Mouse (Mus musculus): ENCODE measurements around the gene Ifna9.
"Not testable (repeated sequence)": the region's sequence is repeated elsewhere in the genome, so short reads cannot be mapped to it uniquely, and the experiment has no call there.

Ifna9 gene

GRCm38 (mm10) chr4:88592285-88592684 lies at the start of gene Ifna9:
Gene Ifna9 (minus strand): TSS chr4:88592385.
- no peak for DNase-seq

- peak; percentile 92 to 99 for DNase-seq
Measured at GRCm38 (mm10) chr4:88641077-88641831, 49.1 kb upstream of the Ifna9 start.

GRCm38 (mm10) chr4:88640704-88641076 lies 48.5 kb upstream of the Ifna9 start:
- DNase-seq, result no peak

GRCm38 (mm10) chr4:88634311-88634710 lies 42.1 kb upstream of the Ifna9 start, which contains the start of gene C87499:
Gene C87499 (minus strand): TSS chr4:88634411.
- no peak for DNase-seq

- no peak for DNase-seq
Measured at GRCm38 (mm10) chr4:88603276-88603675, 11.1 kb upstream of the Ifna9 start, which contains the start of gene Ifna12. Gene Ifna12 (minus strand): TSS chr4:88603376.

- DNase-seq, result no peak
Measured at GRCm38 (mm10) chr4:88571698-88572097, 20.5 kb downstream of the Ifna9 start, which contains the start of gene Ifna14. Gene Ifna14 (minus strand): TSS chr4:88571798.

- DNase-seq, result no peak
Measured at GRCm38 (mm10) chr4:88561791-88562190, 30.4 kb downstream of the Ifna9 start.

- not testable (repeated sequence) for DNase-seq
Measured at GRCm38 (mm10) chr4:88558145-88558544, 34.0 kb downstream of the Ifna9 start, which contains the start of gene Ifna15. Gene Ifna15 (minus strand): TSS chr4:88558245.

GRCm38 (mm10) chr4:88550161-88550945 lies 41.8 kb downstream of the Ifna9 start:
- peak; percentile 85 to 89 for DNase-seq

- no peak for DNase-seq
Measured at GRCm38 (mm10) chr4:88547986-88548385, 44.2 kb downstream of the Ifna9 start.

- no peak for DNase-seq
Measured at GRCm38 (mm10) chr4:88543649-88544234, 48.4 kb downstream of the Ifna9 start.
